Mouse (Mus musculus) embryonic fibroblast, embryonic 13.5 days (primary cell): ENCODE measurements around the gene Slc8b1. TPM values are rescaled to one million over a fixed set of nuclear protein-coding genes. Genes with fewer than 3 reads are reported as not detected.
A peak's percentile ranks its signal among the peaks of the same experiment; 100 is the strongest.

Experiments used
- H3K27ac ChIP-seq: 2 replicates; pipeline ENCODE4 v1.5.1; 2012; ENCODE audit warnings: low read length, control low read depth, inconsistent platforms; ENCODE audit not compliant: insufficient read depth
- H3K4me1 ChIP-seq: 2 replicates; pipeline ENCODE4 v1.6.1; 2011; ENCODE audit warnings: low read length; ENCODE audit not compliant: control insufficient read depth, insufficient read depth
- H3K4me3 ChIP-seq: 2 replicates; pipeline ENCODE4 v1.5.1; 2011; ENCODE audit warnings: mild to moderate bottlenecking, control low read depth, low read length; ENCODE audit not compliant: insufficient read depth
- CTCF ChIP-seq: IDR thresholded peaks from 2 replicates; pipeline ENCODE4 v1.5.1; 2011; ENCODE audit warnings: mild to moderate bottlenecking, control low read depth, low read length, moderate library complexity, borderline replicate concordance; ENCODE audit not compliant: insufficient read depth
- POLR2A ChIP-seq: IDR thresholded peaks from 2 replicates; pipeline ENCODE4 v1.6.1; 2011; ENCODE audit warnings: low read depth, mild to moderate bottlenecking, control low read depth, low read length, moderate library complexity
- polyA plus RNA-seq: library from polyadenylated mRNA; stranded (reverse); fragments of >200 nt; gene quantifications from 2 replicates; pipeline ENCODE4 v1.2.4, GENCODE M21; 2011; ENCODE audit warnings: low read depth; ENCODE audit not compliant: missing spikeins, insufficient read length

Slc8b1 gene
- polyA plus RNA-seq, 1 experiment, result 7.6 TPM

DNA sequence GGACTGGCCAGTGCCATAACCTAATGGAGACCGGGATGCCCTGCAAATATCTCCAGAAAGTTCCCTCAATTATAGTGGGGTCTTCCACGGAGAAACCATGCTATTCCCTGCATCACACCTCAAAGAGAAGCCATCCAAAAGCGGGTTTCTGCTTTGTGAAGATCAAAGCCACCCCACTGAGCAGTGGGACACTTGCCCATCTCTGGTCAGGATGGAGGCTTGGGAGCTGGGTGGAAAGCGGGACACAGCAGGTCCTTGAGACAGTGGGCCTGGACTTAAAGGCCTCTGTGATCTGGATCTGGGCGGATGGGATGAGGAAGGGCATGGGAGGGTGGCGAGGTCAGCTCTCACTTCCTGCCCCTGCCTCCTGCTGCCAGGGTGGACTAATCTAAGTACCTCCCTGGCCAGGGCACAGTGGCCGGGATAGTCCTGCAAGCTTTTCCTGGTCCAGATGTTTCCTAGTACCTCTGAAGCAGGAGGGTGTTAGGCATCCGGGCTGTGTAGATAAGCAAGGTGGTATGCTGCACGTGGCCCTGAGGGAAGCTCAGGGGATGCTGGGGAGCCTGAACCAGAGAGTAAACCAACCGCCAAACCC, 63.6 kb downstream of the Slc8b1 start:
- no peak overlapping the region for H3K4me3 ChIP-seq
- H3K27ac ChIP-seq, result no peak overlapping the region
- H3K4me1 ChIP-seq, result peaks cover 10% of the 10 kb centered on the region
- TF ChIP-seq POLR2A (no peak), CTCF (no peak)

- Histone ChIP-seq H3K4me3 (no peak overlapping the region), H3K27ac (no peak overlapping the region), H3K4me1 (peaks cover 13% of the 10 kb centered on the region)
- no peak for TF ChIP-seq CTCF
These were observed 65.9 kb downstream of the Slc8b1 start for GRCm38 (mm10) chr5:120576781-120577301.

DNA sequence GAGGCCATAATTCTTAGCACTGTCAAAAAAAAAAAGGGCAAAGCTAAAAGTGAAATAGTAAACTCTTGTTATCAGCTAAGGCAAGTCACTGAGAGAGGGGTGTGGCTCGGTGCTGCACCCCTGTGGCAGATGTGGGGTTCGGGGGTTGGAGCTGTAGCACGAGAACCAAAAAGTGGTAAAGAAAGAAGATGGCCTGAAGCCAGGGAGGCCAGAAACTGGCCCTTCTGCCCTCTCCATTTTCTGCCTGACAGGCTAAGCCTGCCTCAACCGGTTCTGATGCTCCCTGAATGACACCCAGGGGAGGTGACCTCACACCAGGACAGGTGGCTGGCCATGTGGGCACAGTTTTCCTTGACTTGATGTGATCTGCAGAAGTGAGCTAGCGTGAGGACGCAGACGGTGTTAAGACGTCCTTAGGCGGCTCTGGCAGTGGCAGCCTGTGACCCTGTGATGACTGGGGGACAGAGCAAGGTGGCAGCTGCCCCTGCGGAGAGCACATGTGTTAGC, 67.0 kb downstream of the Slc8b1 start:
- H3K27ac ChIP-seq, result no peak overlapping the region
- TF ChIP-seq POLR2A (no peak), CTCF (no peak)
- peaks cover 17% of the 10 kb centered on the region for H3K4me1 ChIP-seq
- H3K4me3 ChIP-seq, result no peak overlapping the region

GRCm38 (mm10) chr5:120578504-120579081, 67.6 kb downstream of the Slc8b1 start:
- H3K27ac ChIP-seq, result no peak overlapping the region
- TF ChIP-seq POLR2A, result no peak
- no peak for TF ChIP-seq CTCF
- peaks cover 17% of the 10 kb centered on the region for H3K4me1 ChIP-seq
- no peak overlapping the region for H3K4me3 ChIP-seq

- peaks cover 17% of the 10 kb centered on the region for H3K4me1 ChIP-seq
- TF ChIP-seq CTCF, result no peak
- TF ChIP-seq POLR2A, result no peak
- H3K27ac ChIP-seq, result peak overlapping the region; percentile 25; the same call in 1 of the 2 replicates
These were observed 68.4 kb downstream of the Slc8b1 start for GRCm38 (mm10) chr5:120579211-120579897.

DNA sequence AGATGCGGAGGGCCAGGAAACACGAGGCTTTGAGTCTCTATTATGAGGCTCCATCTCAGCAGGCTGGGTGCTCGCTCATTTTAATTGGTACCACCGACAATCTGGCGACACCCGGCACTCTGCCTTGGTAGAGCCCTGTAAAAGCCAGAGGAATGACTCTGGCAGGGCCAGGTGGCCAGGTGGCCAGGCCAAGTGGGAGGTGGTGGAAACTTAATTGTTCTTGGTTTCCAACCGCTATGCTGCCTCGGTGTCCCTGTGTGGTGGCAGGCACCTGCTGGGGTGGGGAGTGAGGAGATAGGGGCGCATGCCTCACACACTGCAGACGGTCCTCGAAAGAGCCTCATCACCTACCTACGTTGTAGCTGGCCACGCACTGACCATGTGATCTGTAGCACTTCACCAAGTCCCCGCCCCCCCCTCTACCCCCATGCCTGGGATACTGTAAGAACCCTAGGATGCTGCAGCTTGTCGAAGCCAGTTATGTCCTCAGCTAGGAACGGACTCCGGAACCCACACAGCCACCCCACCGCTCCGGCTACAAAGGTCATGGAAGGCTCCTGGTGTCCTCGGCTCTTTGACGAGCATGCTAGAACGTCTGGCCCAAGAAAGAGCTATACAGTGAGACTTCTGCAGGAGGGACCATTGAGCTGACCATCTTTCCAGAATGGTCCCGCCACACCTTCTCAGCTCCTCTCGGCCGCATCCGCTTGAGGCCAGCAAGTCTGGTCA, 69.1 kb downstream of the Slc8b1 start:
- Histone ChIP-seq H3K4me1 (peaks cover 17% of the 10 kb centered on the region), H3K4me3 (no peak overlapping the region), H3K27ac (no peak overlapping the region)
- TF ChIP-seq CTCF (no peak), POLR2A (no peak)

More at GRCm38 (mm10) chr5:120579211-120579897, 68.4 kb downstream of the Slc8b1 start:
- H3K4me3 ChIP-seq, result no peak overlapping the region

DNA sequence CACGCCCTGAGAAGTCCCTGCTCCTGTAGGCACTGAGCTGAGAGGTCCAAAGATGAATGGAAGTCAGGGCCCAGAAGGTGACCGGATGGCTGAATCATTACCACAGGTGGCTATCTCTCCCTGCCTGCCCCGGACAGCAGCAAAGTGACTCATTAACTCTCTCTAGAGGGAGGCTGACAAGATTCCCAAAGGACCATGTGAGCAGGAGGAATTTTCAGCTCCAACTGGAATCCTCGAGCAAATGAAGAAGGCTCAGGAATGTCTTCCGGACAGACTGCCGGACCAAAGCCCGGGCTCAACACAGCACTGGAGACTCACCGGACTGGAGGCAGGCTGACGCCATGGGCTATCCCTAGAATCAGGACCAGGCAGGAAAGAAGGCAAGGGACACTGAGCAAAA, 71.0 kb downstream of the Slc8b1 start:
- TF ChIP-seq POLR2A, result no peak
- no peak for TF ChIP-seq CTCF
- Histone ChIP-seq H3K27ac (no peak overlapping the region), H3K4me1 (peaks cover 17% of the 10 kb centered on the region), H3K4me3 (no peak overlapping the region)

DNA sequence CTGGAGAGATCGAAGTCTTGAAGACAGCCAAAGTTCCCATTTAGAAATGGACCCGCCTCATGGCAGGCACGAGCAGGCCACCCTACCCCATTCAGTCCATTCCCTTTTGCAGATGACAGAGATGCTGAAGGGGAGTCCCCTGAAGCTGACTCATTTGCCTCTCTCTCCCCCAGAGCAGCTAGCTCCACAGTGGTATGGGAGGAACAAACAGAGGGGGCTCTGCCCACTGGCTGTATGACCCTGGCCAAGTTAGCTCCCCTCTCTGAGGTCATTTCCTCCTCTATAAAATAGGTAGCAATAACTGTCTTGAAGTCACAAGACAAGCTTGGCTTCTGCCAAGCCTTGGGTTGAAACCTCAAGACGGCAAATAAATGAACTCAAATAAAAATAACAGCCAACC, 72.5 kb downstream of the Slc8b1 start:
- TF ChIP-seq CTCF, result no peak
- no peak for TF ChIP-seq POLR2A
- Histone ChIP-seq H3K4me3 (no peak overlapping the region), H3K27ac (no peak overlapping the region), H3K4me1 (peaks cover 12% of the 10 kb centered on the region; the same call in 1 of the 2 replicates)

Other genes starting within 250 kb of the Slc8b1 start
- not detected in 2 replicates for gene Lhx5, start 79.5 kb upstream of the Slc8b1 start, polyA plus RNA-seq
- 1.2 and 1.8 TPM in 2 replicates for gene Sdsl, start 38.4 kb upstream of the Slc8b1 start, polyA plus RNA-seq
- gene Sds, start 34.6 kb upstream of the Slc8b1 start, polyA plus RNA-seq, result not detected in 2 replicates
- gene Plbd2, start 7.5 kb upstream of the Slc8b1 start, polyA plus RNA-seq, result 41.4 and 50.2 TPM in 2 replicates
- 22.2 and 29.1 TPM in 2 replicates for gene Tpcn1, start 77.5 kb downstream of the Slc8b1 start, polyA plus RNA-seq
- 0.44 TPM in 1 of 2 replicates, not detected in the other for gene Iqcd, start 77.8 kb downstream of the Slc8b1 start, polyA plus RNA-seq
- gene Rita1, start 101.4 kb downstream of the Slc8b1 start, polyA plus RNA-seq, result 8.5 and 8.8 TPM in 2 replicates
- 39.3 and 43.0 TPM in 2 replicates for gene Ddx54, start 101.6 kb downstream of the Slc8b1 start, polyA plus RNA-seq
- gene Cfap73, start 123.1 kb downstream of the Slc8b1 start, polyA plus RNA-seq, result not detected in 2 replicates
- gene Rasal1, start 137.6 kb downstream of the Slc8b1 start, polyA plus RNA-seq, result not detected in 2 replicates
- not detected in 2 replicates for gene Dtx1, start 200.8 kb downstream of the Slc8b1 start, polyA plus RNA-seq
- gene Oas2, start 238.7 kb downstream of the Slc8b1 start, polyA plus RNA-seq, result 0.28 and 0.61 TPM in 2 replicates